Mouse (Mus musculus): ENCODE data around the gene Cnot1. TPM values are rescaled to one million over a fixed set of nuclear protein-coding genes. Genes with fewer than 3 reads are reported as not detected.

The Cnot1 gene
- polyA plus RNA-seq, 1 experiment from 2014 or later, result 76.9 TPM

DNA sequence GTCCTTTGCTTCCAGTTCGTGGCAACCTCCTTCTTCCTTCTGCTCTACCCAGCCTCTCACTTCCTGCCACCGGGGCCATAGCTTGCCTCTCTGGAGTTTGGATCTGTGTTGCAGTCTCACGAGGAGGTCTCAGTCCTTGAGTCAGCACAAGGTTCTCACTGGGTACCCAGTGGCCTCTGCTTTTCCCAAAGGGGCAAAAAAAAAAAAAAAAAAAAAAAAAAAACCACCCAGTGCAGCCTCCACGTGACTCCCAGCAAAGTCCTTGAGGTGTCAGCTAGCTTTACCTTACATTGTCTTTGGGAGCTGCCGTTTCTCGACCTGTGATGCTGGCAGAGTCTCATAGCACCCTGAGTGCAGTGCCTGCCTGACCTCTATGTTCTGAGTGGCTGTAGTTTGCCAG is 109.1 kb downstream of the Cnot1 start:
- ATAC-seq (ENCODE audit: low FRiP score, low TSS enrichment) (no peak), DNase-seq (no peak)
- Histone ChIP-seq H3K4me1 (ENCODE audit: control insufficient read depth, insufficient read depth, low read length) (peaks cover 33% of the 10 kb centered on the region), H3K9ac (replicated peaks; ENCODE audit: low read length) (no peak overlapping the region), H3K9me3 (ENCODE audit: control insufficient read depth, low read length) (no peaks in the 10 kb centered on the region), H3K4me2 (ENCODE audit: low read length) (no peak overlapping the region), H3K27ac (replicated peaks; ENCODE audit: low read depth, low read length) (no peak overlapping the region), H3K27me3 (ENCODE audit: control insufficient read depth, insufficient read depth, low read length) (no peaks in the 10 kb centered on the region; the same call in none of the 2 replicates), H3K4me3 (replicated peaks; ENCODE audit: low read depth, low read length) (no peak overlapping the region), H3K36me3 (ENCODE audit: control insufficient read depth, insufficient read depth, low read length) (no peaks in the 10 kb centered on the region)
- WGBS, result 47% methylated on average over 6 of the region's 6 CpGs

DNA sequence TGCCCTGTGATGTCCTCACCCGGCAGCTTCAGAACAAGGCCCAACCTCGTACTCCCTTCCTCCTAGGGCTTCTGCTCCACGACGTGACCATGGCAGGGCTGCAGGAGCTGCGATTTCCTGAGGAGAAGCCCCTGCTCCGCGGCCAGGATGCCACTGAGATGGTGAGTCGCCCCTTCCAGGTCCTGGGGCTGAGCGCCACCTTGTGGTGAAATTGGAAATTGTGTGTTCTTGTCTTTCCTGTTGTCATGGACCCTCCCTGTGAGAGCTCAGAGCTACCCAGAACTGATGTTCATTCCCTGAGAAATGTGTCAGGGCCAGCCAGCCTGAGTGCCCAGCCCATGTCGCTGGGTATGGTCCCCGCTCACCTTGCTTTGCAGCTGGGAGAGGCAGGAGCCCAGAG is 110.1 kb downstream of the Cnot1 start:
- WGBS, result under 1% methylated on average over 11 of the region's 11 CpGs
- H3K4me2 ChIP-seq (ENCODE audit: low read length), result peak overlapping the region; percentile 38; the same call in 1 of the 2 replicates
- H3K4me1 ChIP-seq (ENCODE audit: control insufficient read depth, insufficient read depth, low read length), result peaks cover 28% of the 10 kb centered on the region
- H3K27ac ChIP-seq (replicated peaks; ENCODE audit: low read depth, low read length), result no peak overlapping the region; the same call in 1 of the 2 replicates
- peak; percentile 49; the same call in 1 of the 2 replicates for ATAC-seq (ENCODE audit: low FRiP score, low TSS enrichment)
- H3K9ac ChIP-seq (replicated peaks; ENCODE audit: low read length), result 0 out of 2 replicates have a peak overlapping the region, but pooled peaks have one; percentile 23
- no peaks in the 10 kb centered on the region for H3K36me3 ChIP-seq (ENCODE audit: control insufficient read depth, insufficient read depth, low read length)
- H3K9me3 ChIP-seq (ENCODE audit: control insufficient read depth, low read length), result no peaks in the 10 kb centered on the region
- DNase-seq, result peak; percentile 96
- no peak overlapping the region for H3K4me3 ChIP-seq (replicated peaks; ENCODE audit: low read depth, low read length)
- no peaks in the 10 kb centered on the region; the same call in none of the 2 replicates for H3K27me3 ChIP-seq (ENCODE audit: control insufficient read depth, insufficient read depth, low read length)

DNA sequence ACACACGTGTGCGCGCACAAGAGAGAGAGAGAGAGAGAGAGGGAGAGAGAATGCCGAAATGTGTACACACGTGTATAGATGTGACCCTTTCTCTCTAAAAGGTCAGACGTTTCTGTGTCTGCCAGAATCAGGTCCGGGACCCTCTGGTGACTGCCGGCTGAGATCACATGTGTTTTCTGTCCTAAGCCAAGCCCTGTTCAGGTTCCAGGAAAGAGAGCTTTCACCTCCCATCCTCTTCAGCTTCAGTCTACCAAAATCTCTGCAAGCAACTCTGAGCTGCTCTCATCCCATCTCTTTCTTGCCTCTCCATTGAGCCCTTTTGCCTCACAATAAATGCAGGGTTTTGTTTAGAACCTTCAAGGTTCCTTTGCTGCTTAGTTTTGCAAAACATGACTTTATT is 110.6 kb downstream of the Cnot1 start:
- Histone ChIP-seq H3K27ac (replicated peaks; ENCODE audit: low read depth, low read length) (no peak overlapping the region; the same call in 1 of the 2 replicates), H3K9me3 (ENCODE audit: control insufficient read depth, low read length) (no peaks in the 10 kb centered on the region), H3K4me1 (ENCODE audit: control insufficient read depth, insufficient read depth, low read length) (peaks cover 28% of the 10 kb centered on the region), H3K4me2 (ENCODE audit: low read length) (peak overlapping the region; percentile 38; the same call in 1 of the 2 replicates), H3K9ac (replicated peaks; ENCODE audit: low read length) (no peak overlapping the region), H3K4me3 (replicated peaks; ENCODE audit: low read depth, low read length) (no peak overlapping the region), H3K27me3 (ENCODE audit: control insufficient read depth, insufficient read depth, low read length) (no peaks in the 10 kb centered on the region; the same call in none of the 2 replicates), H3K36me3 (ENCODE audit: control insufficient read depth, insufficient read depth, low read length) (no peaks in the 10 kb centered on the region)
- WGBS, result 60% methylated on average over 7 of the region's 8 CpGs
- ATAC-seq (ENCODE audit: low FRiP score, low TSS enrichment), result no peak
- no peak for DNase-seq

DNA sequence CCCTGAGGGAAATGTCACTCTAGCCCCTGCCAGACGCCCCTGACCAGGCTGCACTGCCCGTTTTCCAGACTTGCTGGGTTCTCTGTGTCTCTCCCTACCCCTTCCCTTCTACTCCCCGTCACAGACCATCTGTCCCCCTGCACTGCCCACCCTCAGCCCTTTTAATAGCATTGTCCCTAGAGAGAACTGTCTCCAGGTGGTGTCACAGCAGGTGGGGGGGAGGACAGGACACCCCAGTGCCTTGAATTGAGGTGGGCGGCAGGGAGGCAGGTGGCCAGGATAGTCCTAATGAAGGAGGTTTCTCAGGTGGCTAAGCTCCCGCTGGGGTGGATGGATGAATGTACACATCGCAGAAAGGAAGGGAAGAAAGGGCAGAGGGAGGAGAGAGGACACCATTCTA is 112.6 kb downstream of the Cnot1 start:
- no peaks in the 10 kb centered on the region for H3K36me3 ChIP-seq (ENCODE audit: control insufficient read depth, insufficient read depth, low read length)
- WGBS, result 6% methylated on average over 6 of the region's 6 CpGs
- no peak overlapping the region for H3K4me3 ChIP-seq (replicated peaks; ENCODE audit: low read depth, low read length)
- ATAC-seq (ENCODE audit: low FRiP score, low TSS enrichment) (no peak), DNase-seq (no peak)
- H3K4me1 ChIP-seq (ENCODE audit: control insufficient read depth, insufficient read depth, low read length), result peaks cover 13% of the 10 kb centered on the region
- no peaks in the 10 kb centered on the region; the same call in none of the 2 replicates for H3K27me3 ChIP-seq (ENCODE audit: control insufficient read depth, insufficient read depth, low read length)
- no peaks in the 10 kb centered on the region for H3K9me3 ChIP-seq (ENCODE audit: control insufficient read depth, low read length)
- H3K4me2 ChIP-seq (ENCODE audit: low read length), result no peak overlapping the region
- H3K9ac ChIP-seq (replicated peaks; ENCODE audit: low read length), result peak overlapping the region; percentile 13; the same call in 1 of the 2 replicates
- no peak overlapping the region for H3K27ac ChIP-seq (replicated peaks; ENCODE audit: low read depth, low read length)

DNA sequence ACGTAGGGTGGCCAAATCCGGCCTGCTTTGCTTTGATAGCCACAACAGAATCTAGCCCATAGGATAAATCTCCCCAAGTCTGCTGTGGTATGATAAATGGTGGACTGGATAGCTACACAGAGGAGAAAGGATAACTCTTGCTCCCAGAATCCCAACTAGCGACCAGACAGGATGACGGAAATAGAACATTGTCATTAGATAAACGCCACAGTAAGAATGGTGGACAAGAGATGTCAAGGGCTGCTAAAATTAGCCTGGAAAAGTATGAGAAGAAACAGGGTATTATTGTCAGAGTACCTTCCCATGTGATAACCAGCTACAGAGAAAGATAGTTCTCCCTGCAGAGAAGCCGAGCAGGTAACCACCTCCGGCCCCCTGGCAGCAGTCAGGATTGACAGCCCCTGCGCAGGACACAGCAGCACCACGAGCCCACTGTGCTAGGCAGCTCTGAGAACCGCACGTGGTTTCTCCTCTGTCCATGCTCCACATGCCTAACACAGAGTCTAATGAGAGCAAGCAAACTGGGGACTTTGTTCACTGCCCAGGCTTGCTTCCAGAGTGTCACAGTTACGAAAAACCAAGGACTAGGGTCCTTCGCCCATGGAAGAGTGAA is 116.2 kb downstream of the Cnot1 start:
- Histone ChIP-seq H3K27me3 (ENCODE audit: control insufficient read depth, insufficient read depth, low read length) (no peaks in the 10 kb centered on the region; the same call in 1 of the 2 replicates), H3K4me3 (replicated peaks; ENCODE audit: low read depth, low read length) (no peak overlapping the region), H3K9ac (replicated peaks; ENCODE audit: low read length) (no peak overlapping the region), H3K27ac (replicated peaks; ENCODE audit: low read depth, low read length) (no peak overlapping the region), H3K4me2 (ENCODE audit: low read length) (no peak overlapping the region), H3K4me1 (ENCODE audit: control insufficient read depth, insufficient read depth, low read length) (peaks cover 11% of the 10 kb centered on the region), H3K36me3 (ENCODE audit: control insufficient read depth, insufficient read depth, low read length) (no peaks in the 10 kb centered on the region), H3K9me3 (ENCODE audit: control insufficient read depth, low read length) (no peaks in the 10 kb centered on the region)
- 86% methylated on average over 13 of the region's 13 CpGs for WGBS
- no peak for ATAC-seq (ENCODE audit: low FRiP score, low TSS enrichment)
- DNase-seq, result no peak

DNA sequence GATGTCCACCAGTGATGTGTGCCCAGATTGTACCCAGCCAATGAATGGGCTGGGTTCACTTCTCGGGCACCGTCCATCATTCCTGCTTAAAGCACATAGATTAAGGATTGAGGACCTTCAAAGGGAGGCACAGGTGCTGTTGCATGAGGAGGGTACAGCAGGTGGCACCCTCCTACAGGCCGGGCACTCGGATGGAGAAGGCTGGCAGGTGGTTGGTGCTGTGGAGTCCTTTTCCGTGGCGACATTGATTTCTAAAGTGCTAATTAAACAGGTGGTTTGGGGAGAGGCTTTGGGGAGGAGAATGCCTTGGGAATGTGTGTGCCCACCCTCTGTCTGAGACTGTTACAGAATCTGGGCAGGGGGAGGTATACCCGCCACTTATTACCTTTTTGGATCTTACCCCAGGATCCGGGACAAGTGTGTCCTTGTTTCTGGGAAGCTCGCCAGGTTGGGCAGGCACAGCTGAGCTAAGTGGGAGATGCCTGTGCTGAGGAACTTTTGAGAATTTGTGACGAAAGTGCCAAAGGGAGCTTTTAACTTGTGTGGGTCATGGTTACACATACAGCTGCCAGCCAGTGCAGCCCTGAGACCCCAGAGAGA is 119.1 kb downstream of the Cnot1 start:
- WGBS, result 84% methylated on average over 10 of the region's 10 CpGs
- ATAC-seq (ENCODE audit: low FRiP score, low TSS enrichment) (no peak), DNase-seq (no peak)
- Histone ChIP-seq H3K9ac (replicated peaks; ENCODE audit: low read length) (no peak overlapping the region), H3K9me3 (ENCODE audit: control insufficient read depth, low read length) (no peaks in the 10 kb centered on the region), H3K36me3 (ENCODE audit: control insufficient read depth, insufficient read depth, low read length) (no peaks in the 10 kb centered on the region), H3K4me2 (ENCODE audit: low read length) (no peak overlapping the region), H3K27ac (replicated peaks; ENCODE audit: low read depth, low read length) (no peak overlapping the region), H3K27me3 (ENCODE audit: control insufficient read depth, insufficient read depth, low read length) (no peaks in the 10 kb centered on the region), H3K4me3 (replicated peaks; ENCODE audit: low read depth, low read length) (no peak overlapping the region), H3K4me1 (ENCODE audit: control insufficient read depth, insufficient read depth, low read length) (no peaks in the 10 kb centered on the region)

DNA sequence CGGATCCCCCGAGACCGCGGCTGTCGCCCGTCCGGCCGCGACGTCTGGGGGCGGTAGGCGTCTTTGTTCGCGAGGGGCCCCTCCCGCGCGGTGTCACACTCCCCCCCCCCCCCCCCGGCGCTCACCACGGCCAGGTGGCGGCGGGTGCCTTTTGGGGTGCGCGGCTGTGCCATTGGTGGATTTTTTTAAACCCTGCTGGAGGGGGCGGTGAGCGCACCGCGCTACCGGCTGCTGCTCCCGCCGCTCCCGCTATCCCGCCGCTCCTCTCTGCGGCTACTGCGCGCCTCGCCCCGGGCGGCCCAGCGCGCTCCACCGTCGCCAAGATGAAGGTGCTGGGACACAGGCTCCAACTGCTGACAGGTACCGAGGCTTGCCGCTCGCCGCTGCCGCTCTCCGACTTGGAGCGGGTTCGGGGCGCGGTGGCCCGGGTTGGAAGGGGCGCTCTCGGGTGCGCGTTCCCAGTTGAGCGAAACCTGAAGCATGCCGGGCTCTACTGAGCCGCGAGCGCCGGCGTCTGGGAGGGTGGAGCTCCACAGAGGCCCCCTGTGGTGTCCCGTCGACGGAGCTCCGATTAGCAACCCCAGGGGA is 129.1 kb downstream of the Cnot1 start:
- under 1% methylated on average over 61 of the region's 70 CpGs for WGBS
- no peaks in the 10 kb centered on the region for H3K9me3 ChIP-seq (ENCODE audit: control insufficient read depth, low read length)
- ATAC-seq (ENCODE audit: low FRiP score, low TSS enrichment) (peak; percentile 42; the same call in 1 of the 2 replicates), DNase-seq (peak; percentile 67)
- peak overlapping the region; percentile 67 for H3K4me3 ChIP-seq (replicated peaks; ENCODE audit: low read depth, low read length)
- 0 out of 2 replicates have a peak, but pooled peaks cover 14% of the 10 kb centered on the region for H3K27me3 ChIP-seq (ENCODE audit: control insufficient read depth, insufficient read depth, low read length)
- no peaks in the 10 kb centered on the region for H3K36me3 ChIP-seq (ENCODE audit: control insufficient read depth, insufficient read depth, low read length)
- peak overlapping the region; percentile 45; the same call in 1 of the 2 replicates for H3K27ac ChIP-seq (replicated peaks; ENCODE audit: low read depth, low read length)
- peak overlapping the region; percentile 82 for H3K4me2 ChIP-seq (ENCODE audit: low read length)
- peaks cover 9% of the 10 kb centered on the region; the same call in 1 of the 2 replicates for H3K4me1 ChIP-seq (ENCODE audit: control insufficient read depth, insufficient read depth, low read length)
- H3K9ac ChIP-seq (replicated peaks; ENCODE audit: low read length), result peak overlapping the region; percentile 80

DNA sequence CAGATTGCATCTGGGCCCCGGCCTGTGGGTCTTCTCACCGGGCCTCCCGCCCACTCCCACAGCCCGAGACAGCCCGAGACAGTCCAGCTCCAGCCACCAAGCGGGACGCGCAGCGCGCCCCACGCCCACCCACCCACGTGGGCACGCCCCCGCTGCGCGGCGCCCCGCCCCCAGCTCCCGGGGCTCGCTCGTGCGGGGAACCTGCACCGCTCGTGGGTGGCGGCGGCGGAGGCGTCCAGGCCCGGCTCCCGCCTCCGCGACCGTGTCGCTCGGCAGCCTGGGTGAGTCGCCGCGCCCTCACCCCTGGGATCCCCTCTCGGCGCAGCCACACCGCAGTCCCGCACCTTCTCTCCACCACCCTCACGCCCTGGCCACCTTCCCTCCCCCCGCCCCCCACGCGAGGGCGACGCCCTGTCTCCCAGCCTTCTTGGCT is 129.7 kb downstream of the Cnot1 start:
- Histone ChIP-seq H3K4me2 (ENCODE audit: low read length) (peak overlapping the region; percentile 82), H3K36me3 (ENCODE audit: control insufficient read depth, insufficient read depth, low read length) (no peaks in the 10 kb centered on the region), H3K9ac (replicated peaks; ENCODE audit: low read length) (peak overlapping the region; percentile 80), H3K9me3 (ENCODE audit: control insufficient read depth, low read length) (no peaks in the 10 kb centered on the region), H3K4me3 (replicated peaks; ENCODE audit: low read depth, low read length) (peak overlapping the region; percentile 67), H3K27me3 (ENCODE audit: control insufficient read depth, insufficient read depth, low read length) (0 out of 2 replicates have a peak, but pooled peaks cover 14% of the 10 kb centered on the region), H3K4me1 (ENCODE audit: control insufficient read depth, insufficient read depth, low read length) (peaks cover 9% of the 10 kb centered on the region; the same call in 1 of the 2 replicates), H3K27ac (replicated peaks; ENCODE audit: low read depth, low read length) (peak overlapping the region; percentile 45; the same call in 1 of the 2 replicates)
- WGBS, result under 1% methylated on average over 30 of the region's 48 CpGs
- ATAC-seq (ENCODE audit: low FRiP score, low TSS enrichment), result peak; percentile 57
- peak; percentile 75 for DNase-seq

Data from midbrain, embryonic 14.5 days (tissue).